Mouse (Mus musculus) thymus, adult 2 months (tissue): ENCODE results near the gene Aldh3a2.

ENCODE experiments used
- CTCF ChIP-seq: fragments of 200-500 bp; IDR thresholded peaks from 2 replicates; pipeline ENCODE4 v1.5.1; 2012; ENCODE audit warnings: mild to moderate bottlenecking, control low read depth, low read length, moderate library complexity, borderline replicate concordance; ENCODE audit not compliant: control insufficient read depth, poor library complexity, insufficient read depth; ENCODE audit errors: extremely low read depth
- POLR2A ChIP-seq: fragments of 200-500 bp; IDR thresholded peaks from 2 replicates; pipeline ENCODE4 v1.6.1; 2012; ENCODE audit warnings: mild to moderate bottlenecking, low read length, control low read depth, moderate library complexity; ENCODE audit not compliant: control insufficient read depth, poor library complexity, insufficient read depth; ENCODE audit errors: extremely low read depth

DNA sequence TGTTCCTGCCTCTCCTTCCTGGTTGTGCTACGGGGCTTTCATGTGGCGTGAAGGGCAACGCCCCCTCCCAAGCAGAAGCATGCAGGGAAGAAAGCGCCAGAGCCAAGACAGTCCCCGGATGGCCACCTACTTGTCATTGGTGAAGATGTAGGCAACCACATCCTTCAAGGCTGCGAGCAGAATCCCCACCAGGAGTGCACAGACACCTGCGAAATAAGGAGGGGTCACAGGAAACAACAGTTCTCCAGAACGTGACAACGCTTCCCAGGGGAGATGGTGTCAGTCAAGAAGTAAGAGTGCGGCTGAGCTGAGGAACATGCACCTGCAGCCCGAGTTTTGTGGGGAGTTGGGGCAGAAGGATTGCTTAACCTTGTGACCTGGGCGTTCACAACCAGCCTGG, 42.6 kb upstream of the Aldh3a2 start:
- no peak for TF ChIP-seq POLR2A
- TF ChIP-seq CTCF = no peak
